Mouse (Mus musculus): ENCODE results near the gene Cdkl2. TPM values are rescaled to one million over a fixed set of nuclear protein-coding genes. Genes with fewer than 3 reads are reported as not detected.

Cdkl2 gene
- polyA plus RNA-seq, 1 experiment from 2014 or later = 0.28 TPM

DNA sequence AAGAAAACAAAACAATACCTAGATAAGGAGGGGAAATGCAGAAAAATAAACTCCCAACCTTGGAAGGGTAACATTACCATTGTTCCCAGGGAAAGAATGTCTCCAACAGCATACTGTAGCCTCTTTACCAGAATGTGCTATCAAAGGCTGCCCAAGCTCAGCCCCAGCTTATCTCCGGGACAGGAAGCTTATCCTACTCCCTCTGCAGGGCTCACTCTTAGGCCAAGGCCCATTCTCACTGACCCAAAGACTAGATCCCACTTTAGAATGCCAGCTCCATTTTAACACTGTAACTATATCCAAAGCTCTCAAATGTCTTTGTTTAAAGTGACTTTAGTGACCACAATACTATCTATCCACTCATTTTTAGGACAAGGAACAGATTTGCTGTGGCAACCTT lies 35.6 kb upstream of the Cdkl2 start:
- H3K9me3 ChIP-seq (ENCODE audit: control insufficient read depth, low read length) = no peaks in the 10 kb centered on the region
- H3K9ac ChIP-seq (ENCODE audit: low read length) = no peak overlapping the region
- DNase-seq (ENCODE audit: low spot score) = no peak
- no peak overlapping the region for H3K4me2 ChIP-seq (ENCODE audit: low read depth, severe bottlenecking)
- no peak overlapping the region for H3K27ac ChIP-seq (replicated peaks; ENCODE audit: low read depth, low read length)
- H3K4me1 ChIP-seq (ENCODE audit: control insufficient read depth, insufficient read depth, low read length) = peaks cover 10% of the 10 kb centered on the region; the same call in 1 of the 2 replicates
- H3K36me3 ChIP-seq (ENCODE audit: control insufficient read depth, insufficient read depth, low read length) = no peaks in the 10 kb centered on the region
- ATAC-seq (ENCODE audit: insufficient number of reproducible peaks, low FRiP score, low TSS enrichment, low read depth) = no peak
- no peak overlapping the region for H3K4me3 ChIP-seq (ENCODE audit: low read depth, low read length)
- no peaks in the 10 kb centered on the region for H3K27me3 ChIP-seq (ENCODE audit: control insufficient read depth, insufficient read depth, low read length)
- 65% methylated on average over 1 of the region's 1 CpGs for WGBS

DNA sequence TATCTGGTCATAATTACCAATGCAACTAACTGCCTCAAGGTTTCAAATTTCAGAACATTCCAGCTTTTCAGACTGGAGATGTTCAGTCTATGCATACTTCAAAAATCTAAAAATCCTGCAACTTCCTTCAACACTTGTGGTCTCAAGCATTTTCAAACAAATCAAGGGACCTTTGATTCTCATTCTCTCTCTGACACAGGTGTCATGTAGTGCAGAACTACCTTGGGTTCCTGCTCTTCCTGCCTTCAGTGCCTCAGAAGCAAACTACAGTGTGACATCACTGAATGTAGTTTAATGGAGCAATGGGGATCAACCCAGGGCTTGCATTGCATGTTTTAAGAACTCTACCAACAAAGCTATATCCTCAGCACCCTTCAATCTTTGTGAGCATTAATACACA lies 35.1 kb upstream of the Cdkl2 start:
- no peaks in the 10 kb centered on the region for H3K9me3 ChIP-seq (ENCODE audit: control insufficient read depth, low read length)
- DNase-seq (ENCODE audit: low spot score) (no peak), ATAC-seq (ENCODE audit: insufficient number of reproducible peaks, low FRiP score, low TSS enrichment, low read depth) (no peak)
- no peak overlapping the region for H3K27ac ChIP-seq (replicated peaks; ENCODE audit: low read depth, low read length)
- H3K4me3 ChIP-seq (ENCODE audit: low read depth, low read length) = no peak overlapping the region
- no peak overlapping the region for H3K9ac ChIP-seq (ENCODE audit: low read length)
- H3K4me2 ChIP-seq (ENCODE audit: low read depth, severe bottlenecking) = no peak overlapping the region
- peaks cover 10% of the 10 kb centered on the region; the same call in 1 of the 2 replicates for H3K4me1 ChIP-seq (ENCODE audit: control insufficient read depth, insufficient read depth, low read length)
- no peaks in the 10 kb centered on the region for H3K36me3 ChIP-seq (ENCODE audit: control insufficient read depth, insufficient read depth, low read length)
- H3K27me3 ChIP-seq (ENCODE audit: control insufficient read depth, insufficient read depth, low read length) = no peaks in the 10 kb centered on the region

DNA sequence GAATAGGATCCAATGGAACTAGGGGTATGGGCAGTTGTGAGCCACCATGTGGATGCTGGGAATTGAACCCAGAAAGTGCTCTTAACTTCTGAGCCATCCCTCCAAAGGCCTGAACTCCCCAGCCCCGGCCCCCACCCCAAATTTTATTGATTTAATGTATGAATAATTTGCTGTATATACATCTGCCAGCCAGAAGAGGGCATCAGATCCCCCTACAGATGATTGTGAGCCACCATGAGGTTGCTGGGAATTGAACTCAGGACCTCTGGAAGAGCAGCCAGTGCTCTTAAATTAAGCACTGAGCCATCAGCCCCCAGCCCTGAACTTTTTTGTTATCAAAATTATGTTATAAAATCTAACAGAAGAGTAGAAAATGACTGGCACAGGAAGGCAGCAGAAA lies 32.6 kb upstream of the Cdkl2 start:
- H3K9ac ChIP-seq (ENCODE audit: low read length) = no peak overlapping the region

DNA sequence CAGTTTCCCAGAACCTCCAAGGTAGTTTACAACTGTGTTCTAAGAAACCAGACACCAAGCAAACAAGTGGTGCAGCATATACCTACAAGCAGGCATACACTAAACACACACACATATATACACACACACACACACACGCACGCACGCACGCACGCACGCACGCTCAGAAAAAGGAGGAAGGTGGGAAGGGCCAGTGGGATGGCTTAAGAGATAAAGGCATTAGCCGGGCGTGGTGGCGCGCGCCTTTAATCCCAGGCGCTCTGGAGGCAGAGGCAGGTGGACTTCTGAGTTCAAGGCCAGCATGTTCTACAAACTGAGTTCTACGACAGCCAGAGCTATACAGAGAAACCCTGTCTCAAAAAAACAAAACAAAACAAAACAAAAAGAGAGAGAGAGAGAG lies 30.4 kb upstream of the Cdkl2 start:
- DNase-seq (ENCODE audit: low spot score) (no peak), ATAC-seq (ENCODE audit: insufficient number of reproducible peaks, low FRiP score, low TSS enrichment, low read depth) (no peak)
- no peaks in the 10 kb centered on the region for H3K27me3 ChIP-seq (ENCODE audit: control insufficient read depth, insufficient read depth, low read length)
- no peak overlapping the region for H3K9ac ChIP-seq (ENCODE audit: low read length)
- no peaks in the 10 kb centered on the region for H3K9me3 ChIP-seq (ENCODE audit: control insufficient read depth, low read length)
- no peak overlapping the region for H3K4me3 ChIP-seq (ENCODE audit: low read depth, low read length)
- no peaks in the 10 kb centered on the region for H3K4me1 ChIP-seq (ENCODE audit: control insufficient read depth, insufficient read depth, low read length)
- H3K4me2 ChIP-seq (ENCODE audit: low read depth, severe bottlenecking) = no peak overlapping the region
- WGBS = 96% methylated on average over 14 of the region's 14 CpGs
- no peak overlapping the region for H3K27ac ChIP-seq (replicated peaks; ENCODE audit: low read depth, low read length)
- no peaks in the 10 kb centered on the region for H3K36me3 ChIP-seq (ENCODE audit: control insufficient read depth, insufficient read depth, low read length)

More for the DNA sequence above, 32.6 kb upstream of the Cdkl2 start:
- H3K36me3 ChIP-seq (ENCODE audit: control insufficient read depth, insufficient read depth, low read length) = no peaks in the 10 kb centered on the region
- H3K9me3 ChIP-seq (ENCODE audit: control insufficient read depth, low read length) = no peaks in the 10 kb centered on the region
- peaks cover 3% of the 10 kb centered on the region; the same call in 1 of the 2 replicates for H3K4me1 ChIP-seq (ENCODE audit: control insufficient read depth, insufficient read depth, low read length)
- H3K4me3 ChIP-seq (ENCODE audit: low read depth, low read length) = no peak overlapping the region
- WGBS = 82% methylated on average over 1 of the region's 1 CpGs
- H3K27me3 ChIP-seq (ENCODE audit: control insufficient read depth, insufficient read depth, low read length) = no peaks in the 10 kb centered on the region
- ATAC-seq (ENCODE audit: insufficient number of reproducible peaks, low FRiP score, low TSS enrichment, low read depth) = no peak
- H3K4me2 ChIP-seq (ENCODE audit: low read depth, severe bottlenecking) = no peak overlapping the region
- H3K27ac ChIP-seq (replicated peaks; ENCODE audit: low read depth, low read length) = no peak overlapping the region
- no peak for DNase-seq (ENCODE audit: low spot score)

DNA sequence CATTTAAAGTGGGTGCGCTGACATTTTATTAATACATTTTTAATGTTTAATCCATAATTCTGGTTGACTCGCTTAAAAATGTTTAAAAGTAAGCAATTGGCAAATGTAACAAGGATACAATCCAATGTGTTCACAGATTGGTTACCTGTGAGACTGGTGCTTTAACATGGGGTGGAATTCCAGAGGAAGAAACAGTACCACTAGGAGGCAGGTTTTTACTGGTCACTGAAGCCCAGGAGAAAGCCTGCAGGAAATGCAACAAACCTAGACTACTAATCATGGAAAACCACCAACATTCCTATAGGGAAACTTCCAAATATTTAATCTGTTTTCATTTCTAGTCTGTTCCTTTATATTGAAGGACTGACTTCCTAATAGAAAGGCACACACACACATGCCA lies 19.5 kb upstream of the Cdkl2 start:
- no peaks in the 10 kb centered on the region for H3K4me1 ChIP-seq (ENCODE audit: control insufficient read depth, insufficient read depth, low read length)
- peaks cover 21% of the 10 kb centered on the region for H3K36me3 ChIP-seq (ENCODE audit: control insufficient read depth, insufficient read depth, low read length)
- no peak for ATAC-seq (ENCODE audit: insufficient number of reproducible peaks, low FRiP score, low TSS enrichment, low read depth)
- H3K4me3 ChIP-seq (ENCODE audit: low read depth, low read length) = no peak overlapping the region
- H3K27me3 ChIP-seq (ENCODE audit: control insufficient read depth, insufficient read depth, low read length) = no peaks in the 10 kb centered on the region
- DNase-seq (ENCODE audit: low spot score) = no peak
- H3K27ac ChIP-seq (replicated peaks; ENCODE audit: low read depth, low read length) = no peak overlapping the region
- no peak overlapping the region for H3K4me2 ChIP-seq (ENCODE audit: low read depth, severe bottlenecking)
- H3K9ac ChIP-seq (ENCODE audit: low read length) = no peak overlapping the region
- WGBS = 96% methylated on average over 2 of the region's 2 CpGs
- H3K9me3 ChIP-seq (ENCODE audit: control insufficient read depth, low read length) = no peaks in the 10 kb centered on the region

DNA sequence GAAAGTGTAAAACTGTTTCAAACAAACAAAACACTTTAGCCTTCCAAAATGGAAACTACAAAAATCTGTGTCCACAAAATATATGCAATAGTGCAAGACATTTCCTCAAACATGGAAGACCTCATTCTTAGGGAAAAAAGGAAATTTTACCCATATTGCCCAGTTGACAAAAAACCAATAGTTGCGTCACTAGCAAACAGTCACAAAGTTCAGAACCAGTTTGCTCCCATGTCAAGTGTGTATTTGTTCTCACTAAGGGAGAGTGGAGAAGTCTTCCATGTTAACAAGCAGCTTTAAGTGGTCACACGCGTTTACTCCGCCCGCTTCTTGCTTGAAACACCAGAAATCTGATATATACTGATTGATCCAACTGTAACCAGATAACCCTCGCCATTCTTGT lies 9.2 kb upstream of the Cdkl2 start:
- H3K36me3 ChIP-seq (ENCODE audit: control insufficient read depth, insufficient read depth, low read length) = peaks cover 7% of the 10 kb centered on the region; the same call in 1 of the 2 replicates
- ATAC-seq (ENCODE audit: insufficient number of reproducible peaks, low FRiP score, low TSS enrichment, low read depth) = no peak
- WGBS = 94% methylated on average over 6 of the region's 6 CpGs

DNA sequence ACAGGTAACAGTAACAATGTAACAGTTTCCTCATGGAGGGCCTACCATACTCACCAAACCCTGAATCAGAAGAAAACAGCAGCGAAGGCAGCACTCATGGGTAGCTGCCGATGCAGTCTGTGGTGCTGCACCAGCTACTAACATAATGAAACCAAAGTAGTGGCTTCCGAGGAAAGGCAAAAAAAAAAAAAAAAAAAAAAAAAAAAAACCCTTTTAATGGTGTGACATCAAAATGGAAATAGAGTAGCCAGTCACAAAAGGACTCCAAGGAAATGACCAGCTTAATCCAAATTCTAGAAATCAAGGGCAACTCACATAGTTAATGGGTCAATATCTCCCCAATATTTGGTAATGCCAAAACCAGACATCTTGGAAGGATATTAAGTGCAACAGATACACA lies 6.7 kb upstream of the Cdkl2 start:
- Histone ChIP-seq H3K27me3 (ENCODE audit: control insufficient read depth, insufficient read depth, low read length) (no peaks in the 10 kb centered on the region), H3K4me2 (ENCODE audit: low read depth, severe bottlenecking) (no peak overlapping the region), H3K4me1 (ENCODE audit: control insufficient read depth, insufficient read depth, low read length) (no peaks in the 10 kb centered on the region), H3K36me3 (ENCODE audit: control insufficient read depth, insufficient read depth, low read length) (peaks cover 7% of the 10 kb centered on the region; the same call in 1 of the 2 replicates), H3K9ac (ENCODE audit: low read length) (no peak overlapping the region), H3K9me3 (ENCODE audit: control insufficient read depth, low read length) (no peaks in the 10 kb centered on the region), H3K4me3 (ENCODE audit: low read depth, low read length) (no peak overlapping the region), H3K27ac (replicated peaks; ENCODE audit: low read depth, low read length) (no peak overlapping the region)
- WGBS = 84% methylated on average over 3 of the region's 3 CpGs
- ATAC-seq (ENCODE audit: insufficient number of reproducible peaks, low FRiP score, low TSS enrichment, low read depth) (no peak), DNase-seq (ENCODE audit: low spot score) (no peak)

More for the DNA sequence above, 9.2 kb upstream of the Cdkl2 start:
- no peak overlapping the region for H3K4me2 ChIP-seq (ENCODE audit: low read depth, severe bottlenecking)
- no peak overlapping the region for H3K4me3 ChIP-seq (ENCODE audit: low read depth, low read length)
- H3K27me3 ChIP-seq (ENCODE audit: control insufficient read depth, insufficient read depth, low read length) = no peaks in the 10 kb centered on the region
- no peaks in the 10 kb centered on the region for H3K9me3 ChIP-seq (ENCODE audit: control insufficient read depth, low read length)
- H3K4me1 ChIP-seq (ENCODE audit: control insufficient read depth, insufficient read depth, low read length) = no peaks in the 10 kb centered on the region
- no peak for DNase-seq (ENCODE audit: low spot score)
- no peak overlapping the region for H3K9ac ChIP-seq (ENCODE audit: low read length)
- no peak overlapping the region for H3K27ac ChIP-seq (replicated peaks; ENCODE audit: low read depth, low read length)

DNA sequence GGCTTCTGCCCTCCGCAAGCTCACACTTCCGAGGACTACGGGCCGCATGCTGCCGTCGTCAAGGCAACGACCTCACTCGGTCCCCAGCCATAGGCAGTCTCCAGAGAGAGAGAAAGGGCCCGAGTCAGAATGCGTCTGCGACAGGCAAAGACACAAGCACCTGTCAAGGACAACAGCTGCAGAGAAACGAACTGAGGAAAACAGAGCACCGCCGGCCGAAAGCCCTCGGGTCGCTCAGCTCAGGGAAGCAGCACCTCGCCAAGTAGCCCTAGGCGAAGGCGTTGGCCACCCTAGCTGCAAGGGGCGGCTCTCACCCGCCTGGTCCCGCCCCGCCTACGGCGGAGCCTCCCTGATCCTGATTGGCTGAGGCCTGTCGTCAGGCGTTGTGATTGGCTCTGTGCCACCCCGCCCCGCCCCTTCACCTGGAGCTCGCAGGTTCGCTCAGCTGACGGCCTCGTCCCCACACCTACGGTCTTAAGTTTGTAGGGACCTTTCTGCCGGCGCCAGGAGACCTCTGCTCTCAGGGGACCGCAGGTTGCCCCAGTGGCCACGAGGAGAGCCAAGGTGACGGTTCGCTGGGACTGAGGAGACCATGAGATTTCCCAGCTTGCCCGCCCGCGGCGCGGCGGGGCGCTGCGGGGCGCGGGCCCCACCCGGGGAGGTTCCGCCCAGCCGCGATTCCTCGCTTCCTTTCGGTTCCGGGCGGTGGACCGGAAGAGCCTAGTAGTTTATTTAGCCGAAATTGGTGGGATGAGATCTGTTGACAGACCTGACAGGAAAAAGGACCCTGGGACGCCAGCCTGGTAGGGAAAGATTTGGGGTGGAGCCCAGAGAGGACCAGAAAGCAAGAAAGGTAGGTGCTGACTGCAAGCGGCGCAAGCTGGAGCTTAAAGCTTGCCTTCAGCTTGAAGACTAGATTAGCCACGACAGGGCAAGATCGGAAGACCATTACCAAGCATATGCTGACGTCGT lies 1.0 kb downstream of the Cdkl2 start:
- ATAC-seq (ENCODE audit: insufficient number of reproducible peaks, low FRiP score, low TSS enrichment, low read depth) (peak; percentile 99), DNase-seq (ENCODE audit: low spot score) (peak; percentile 91)
- peak overlapping the region; percentile 62 for H3K4me3 ChIP-seq (ENCODE audit: low read depth, low read length)
- under 1% methylated on average over 67 of the region's 68 CpGs for WGBS
- H3K9ac ChIP-seq (ENCODE audit: low read length) = peak overlapping the region; percentile 40
- H3K27ac ChIP-seq (replicated peaks; ENCODE audit: low read depth, low read length) = no peak overlapping the region
- H3K4me2 ChIP-seq (ENCODE audit: low read depth, severe bottlenecking) = peak overlapping the region; percentile 99
- 0 out of 2 replicates have a peak, but pooled peaks cover 2% of the 10 kb centered on the region for H3K27me3 ChIP-seq (ENCODE audit: control insufficient read depth, insufficient read depth, low read length)
- H3K4me1 ChIP-seq (ENCODE audit: control insufficient read depth, insufficient read depth, low read length) = 0 out of 2 replicates have a peak, but pooled peaks cover 2% of the 10 kb centered on the region
- no peaks in the 10 kb centered on the region for H3K36me3 ChIP-seq (ENCODE audit: control insufficient read depth, insufficient read depth, low read length)
- H3K9me3 ChIP-seq (ENCODE audit: control insufficient read depth, low read length) = no peaks in the 10 kb centered on the region

All from limb, embryonic 11.5 days (tissue).